Mouse (Mus musculus) lung, postnatal 0 days (tissue): ENCODE data around the gene Uvssa. TPM values are rescaled to one million over a fixed set of nuclear protein-coding genes. Genes with fewer than 3 reads are reported as not detected.
"Not testable (repeated sequence)": the region's sequence is repeated elsewhere in the genome, so short reads cannot be mapped to it uniquely, and the experiment has no call there.

Experiments
- ATAC-seq: fragments of 200-750 bp; cut with Nextera tagmentation; 2 replicates; pipeline ENCODE4 v1.8.0; 2017; ENCODE audit warnings: moderate library complexity
- DNase-seq: peaks from one replicate; pipeline ENCODE4 v3.0.0-alpha.2; 2016; ENCODE audit warnings: low spot score
- H3K27ac ChIP-seq: fragments of 300-500 bp; sonication (generic); 2 replicates; pipeline ENCODE4 v1.5.1; 2014; ENCODE audit warnings: antibody characterized with exemption, mild to moderate bottlenecking, low read length, mixed read lengths
- H3K27me3 ChIP-seq: fragments of 300-500 bp; sonication (generic); replicated peaks from 2 replicates; pipeline ENCODE4 v1.6.1; 2014; ENCODE audit warnings: low read length, mixed read lengths; ENCODE audit not compliant: insufficient read depth
- H3K36me3 ChIP-seq: fragments of 300-500 bp; sonication (generic); 2 replicates; pipeline ENCODE4 v1.6.1; 2014; ENCODE audit warnings: low read length, mixed read lengths; ENCODE audit not compliant: insufficient read depth
- H3K4me1 ChIP-seq: fragments of 300-500 bp; sonication (generic); 2 replicates; pipeline ENCODE4 v1.6.1; 2014; ENCODE audit warnings: antibody characterized with exemption, low read depth, low read length, mixed read lengths; ENCODE audit not compliant: insufficient read depth
- H3K4me2 ChIP-seq: fragments of 300-500 bp; sonication (generic); replicated peaks from 2 replicates; pipeline ENCODE4 v1.6.1; 2014; ENCODE audit warnings: low read depth, mild to moderate bottlenecking, low read length, moderate library complexity, mixed read lengths
- H3K4me3 ChIP-seq: fragments of 300-500 bp; sonication (generic); 2 replicates; pipeline ENCODE4 v1.5.1; 2014; ENCODE audit warnings: low read depth, low read length
- H3K9ac ChIP-seq: fragments of 300-500 bp; sonication (generic); replicated peaks from 2 replicates; pipeline ENCODE4 v1.6.1; 2014; ENCODE audit warnings: low read depth, mild to moderate bottlenecking
- H3K9me3 ChIP-seq: fragments of 300-500 bp; sonication (generic); 2 replicates; pipeline ENCODE4 v1.6.1; 2016; ENCODE audit warnings: low read length, mixed read lengths
- CTCF ChIP-seq: IDR thresholded peaks from 2 replicates; pipeline ENCODE4 v1.5.1; 2016; ENCODE audit warnings: antibody characterized with exemption, mild to moderate bottlenecking
- EP300 ChIP-seq: IDR thresholded peaks from 2 replicates; pipeline ENCODE4 v1.6.1; 2016; ENCODE audit warnings: antibody characterized with exemption, mild to moderate bottlenecking, control low read depth
- WGBS: fragments of 180-500 bp; shearing (Covaris S2); extraction: QIAGEN DNeasy Blood & Tissue Kit; methylation state at CpG from one replicate; pipeline ENCODE4 v1.1.7; 2014; 5-methylcytosine and 5-hydroxymethylcytosine counted together
- polyA plus RNA-seq: library from polyadenylated mRNA; unstranded; fragments of >200 nt; fragmentation: Nextera tagmentation; extraction: Ambion mirVana; gene quantifications from 2 replicates; pipeline ENCODE4 v1.2.1, GENCODE M21; 2015

Gene Uvssa
- polyA plus RNA-seq, 1 experiment from 2014 or later, result 7.2 TPM

DNA sequence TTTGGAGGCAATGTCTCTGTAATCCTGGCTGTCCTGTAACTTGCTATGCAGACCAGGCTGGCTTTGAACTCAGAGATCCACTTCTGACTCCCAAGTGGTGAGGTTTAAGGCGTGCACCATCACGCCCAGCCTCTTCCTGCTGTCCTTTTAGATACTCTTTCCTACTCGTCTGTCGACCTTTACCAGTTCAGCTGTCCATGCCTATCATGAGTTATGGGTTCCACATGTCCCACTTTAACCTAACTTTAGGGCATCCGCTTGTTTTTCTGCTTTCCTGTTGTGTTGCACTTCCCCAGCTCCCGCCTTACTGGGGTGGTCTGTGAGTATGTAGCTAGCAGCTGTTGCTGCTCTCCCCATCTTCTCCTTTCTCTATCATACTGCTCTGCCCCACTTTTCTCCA lies 37.2 kb upstream of the Uvssa start:
- DNase-seq (no peak), ATAC-seq (no peak)
- Histone ChIP-seq H3K36me3 (no peaks in the 10 kb centered on the region), H3K27ac (no peak overlapping the region), H3K9ac (no peak overlapping the region), H3K27me3 (no peaks in the 10 kb centered on the region), H3K9me3 (no peaks in the 10 kb centered on the region), H3K4me2 (no peak overlapping the region), H3K4me3 (no peak overlapping the region), H3K4me1 (peaks cover 26% of the 10 kb centered on the region; the same call in 1 of the 2 replicates)
- WGBS, result 84% methylated on average over 6 of the region's 6 CpGs
- TF ChIP-seq CTCF (no peak), EP300 (no peak)

DNA sequence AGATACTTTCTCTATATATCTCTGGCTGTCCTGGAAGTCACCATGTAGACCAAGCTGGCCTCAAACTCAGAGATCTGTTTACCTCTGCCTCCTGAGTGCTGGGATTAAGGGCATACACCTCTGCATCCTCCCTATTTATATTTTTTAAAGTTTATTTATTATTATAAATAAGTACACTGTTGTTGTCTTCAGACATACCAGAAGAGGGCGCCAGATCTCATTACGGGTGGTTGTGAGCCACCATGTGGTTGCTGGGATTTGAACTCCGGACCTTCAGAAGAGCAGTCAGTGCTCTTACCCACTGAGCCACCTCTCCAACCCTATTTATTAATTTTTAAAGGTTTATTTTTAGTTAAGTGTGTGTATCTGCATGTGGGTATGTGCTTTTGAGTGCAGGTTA lies 36.1 kb upstream of the Uvssa start:
- H3K4me1 ChIP-seq, result peaks cover 20% of the 10 kb centered on the region
- H3K27ac ChIP-seq, ATAC-seq, H3K36me3 ChIP-seq, H3K27me3 ChIP-seq, H3K4me2 ChIP-seq, DNase-seq, H3K4me3 ChIP-seq, H3K9me3 ChIP-seq, H3K9ac ChIP-seq: not testable (repeated sequence)
- peak; percentile 24 for TF ChIP-seq CTCF
- WGBS, result 59% methylated on average over 3 of the region's 3 CpGs

- TF ChIP-seq EP300 (no peak), CTCF (no peak)
- no peak overlapping the region for H3K27ac ChIP-seq
- ATAC-seq (no peak), DNase-seq (no peak)
- H3K9ac ChIP-seq, result no peak overlapping the region
- H3K36me3 ChIP-seq, result no peaks in the 10 kb centered on the region
- H3K9me3 ChIP-seq, result no peaks in the 10 kb centered on the region
- no peak overlapping the region for H3K4me2 ChIP-seq
- peaks cover 17% of the 10 kb centered on the region for H3K4me1 ChIP-seq
- no peak overlapping the region for H3K4me3 ChIP-seq
- no peaks in the 10 kb centered on the region for H3K27me3 ChIP-seq
Measured at GRCm38 (mm10) chr5:33342821-33343220, 35.5 kb upstream of the Uvssa start.

GRCm38 (mm10) chr5:33343571-33343970 lies 34.8 kb upstream of the Uvssa start:
- H3K4me2 ChIP-seq, result no peak overlapping the region
- no peak overlapping the region for H3K9ac ChIP-seq
- H3K27ac ChIP-seq, result 0 out of 2 replicates have a peak overlapping the region, but pooled peaks have one; percentile 9
- TF ChIP-seq EP300 (no peak), CTCF (no peak)
- DNase-seq, result no peak
- no peaks in the 10 kb centered on the region for H3K36me3 ChIP-seq
- H3K9me3 ChIP-seq, result no peaks in the 10 kb centered on the region
- no peaks in the 10 kb centered on the region for H3K27me3 ChIP-seq
- H3K4me1 ChIP-seq, result peaks cover 17% of the 10 kb centered on the region
- no peak for ATAC-seq
- H3K4me3 ChIP-seq, result no peak overlapping the region

GRCm38 (mm10) chr5:33344070-33344469 lies 34.3 kb upstream of the Uvssa start:
- Histone ChIP-seq H3K4me1 (peaks cover 17% of the 10 kb centered on the region), H3K27ac (no peak overlapping the region), H3K9me3 (no peaks in the 10 kb centered on the region), H3K4me2 (no peak overlapping the region), H3K4me3 (no peak overlapping the region), H3K36me3 (no peaks in the 10 kb centered on the region), H3K27me3 (no peaks in the 10 kb centered on the region), H3K9ac (no peak overlapping the region)
- no peak for TF ChIP-seq CTCF
- 86% methylated on average over 3 of the region's 3 CpGs for WGBS
- DNase-seq (no peak), ATAC-seq (no peak)

DNA sequence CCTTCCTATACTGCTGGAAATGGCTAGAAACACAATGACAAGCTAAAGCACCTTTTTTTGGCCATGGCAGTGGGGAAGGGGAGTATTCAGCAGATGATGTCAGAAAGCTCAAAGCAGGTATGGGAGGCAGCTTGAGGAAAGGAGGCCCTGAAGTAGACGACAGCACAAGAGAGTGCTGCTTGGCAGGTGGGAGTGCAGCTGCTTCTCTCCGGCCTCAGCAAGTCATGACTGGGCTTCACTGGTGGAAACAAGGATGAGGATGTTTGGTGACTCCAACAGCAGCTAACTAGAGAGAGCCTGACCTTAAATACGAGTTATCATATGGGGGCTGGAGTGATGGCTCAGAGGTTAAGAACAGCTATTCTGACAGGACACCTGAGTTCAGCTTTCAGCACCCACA lies 30.7 kb upstream of the Uvssa start:
- Histone ChIP-seq H3K4me3 (no peak overlapping the region), H3K4me1 (peaks cover 17% of the 10 kb centered on the region), H3K9me3 (no peaks in the 10 kb centered on the region), H3K9ac (no peak overlapping the region), H3K36me3 (no peaks in the 10 kb centered on the region), H3K4me2 (no peak overlapping the region), H3K27me3 (no peaks in the 10 kb centered on the region), H3K27ac (no peak overlapping the region)
- no peak for DNase-seq
- ATAC-seq, result no peak
- TF ChIP-seq CTCF (no peak), EP300 (no peak)
- WGBS, result 49% methylated on average over 3 of the region's 3 CpGs

GRCm38 (mm10) chr5:33349205-33349604 lies 29.1 kb upstream of the Uvssa start:
- Histone ChIP-seq H3K9me3 (no peaks in the 10 kb centered on the region), H3K4me2 (no peak overlapping the region), H3K36me3 (no peaks in the 10 kb centered on the region), H3K4me3 (no peak overlapping the region), H3K9ac (no peak overlapping the region), H3K4me1 (peaks cover 10% of the 10 kb centered on the region), H3K27me3 (no peaks in the 10 kb centered on the region), H3K27ac (no peak overlapping the region)
- no peak for DNase-seq
- TF ChIP-seq EP300 (no peak), CTCF (no peak)
- 98% methylated on average over 5 of the region's 5 CpGs for WGBS
- ATAC-seq, result no peak
